Mouse (Mus musculus) CD4-positive helper T cell, adult 2 months (primary cell): ENCODE data around the gene Tmed9.
"Not testable (repeated sequence)": the region's sequence is repeated elsewhere in the genome, so short reads cannot be mapped to it uniquely, and the experiment has no call there.

Experiments used
- DNase-seq: peaks from one replicate; pipeline ENCODE4 v3.0.0-alpha.2; 2012; ENCODE audit warnings: low read depth, missing footprints, low spot score

The Tmed9 gene

GRCm38 (mm10) chr13:55567949-55568348 is 5.6 kb upstream of the Tmed9 start:
- DNase-seq, result no peak

- DNase-seq, result not testable (repeated sequence)
These were observed 5.0 kb upstream of the Tmed9 start for GRCm38 (mm10) chr13:55568524-55568923.

- peak; percentile 23 for DNase-seq
These were observed 3.7 kb upstream of the Tmed9 start for GRCm38 (mm10) chr13:55569726-55570285.

- DNase-seq, result peak; percentile 31
These were observed 3.1 kb upstream of the Tmed9 start for GRCm38 (mm10) chr13:55570286-55570973.

- DNase-seq, result peak; percentile 92
These were observed 2.3 kb upstream of the Tmed9 start, which contains the start of gene Fam193b for GRCm38 (mm10) chr13:55571027-55571751. TSS of gene Fam193b (minus strand) at chr13:55571120.

- DNase-seq, result no peak
These were observed 1.6 kb upstream of the Tmed9 start for GRCm38 (mm10) chr13:55571977-55572376.

- peak; percentile 31 for DNase-seq
These were observed 789 bp downstream of the Tmed9 start for GRCm38 (mm10) chr13:55574321-55574720.

- no peak for DNase-seq
These were observed 2.4 kb downstream of the Tmed9 start for GRCm38 (mm10) chr13:55575932-55576331.

GRCm38 (mm10) chr13:55576872-55577271 is 3.3 kb downstream of the Tmed9 start:
- not testable (repeated sequence) for DNase-seq

GRCm38 (mm10) chr13:55578086-55578485 is 4.6 kb downstream of the Tmed9 start:
- no peak for DNase-seq

- no peak for DNase-seq
These were observed 18.5 kb downstream of the Tmed9 start for GRCm38 (mm10) chr13:55591961-55592490.

- peak; percentile 98 for DNase-seq
These were observed 19.2 kb downstream of the Tmed9 start for GRCm38 (mm10) chr13:55592512-55593253.

- DNase-seq, result no peak
These were observed 19.8 kb downstream of the Tmed9 start for GRCm38 (mm10) chr13:55593254-55593747.

- DNase-seq, result no peak
These were observed 21.8 kb downstream of the Tmed9 start for GRCm38 (mm10) chr13:55595375-55595774.

GRCm38 (mm10) chr13:55596802-55597201 is 23.3 kb downstream of the Tmed9 start:
- DNase-seq, result no peak

GRCm38 (mm10) chr13:55599566-55600540 is 26.3 kb downstream of the Tmed9 start, which contains the start of gene B4galt7:
TSS of gene B4galt7 (plus strand) at chr13:55599896.
- peak; percentile 79 for DNase-seq

- DNase-seq, result peak; percentile 80
These were observed 27.1 kb downstream of the Tmed9 start for GRCm38 (mm10) chr13:55600657-55601056.

GRCm38 (mm10) chr13:55601611-55602010 is 28.1 kb downstream of the Tmed9 start:
- peak; percentile 76 for DNase-seq

- DNase-seq, result no peak
These were observed 31.1 kb downstream of the Tmed9 start for GRCm38 (mm10) chr13:55604606-55605005.
